In the genomic region with DNA sequence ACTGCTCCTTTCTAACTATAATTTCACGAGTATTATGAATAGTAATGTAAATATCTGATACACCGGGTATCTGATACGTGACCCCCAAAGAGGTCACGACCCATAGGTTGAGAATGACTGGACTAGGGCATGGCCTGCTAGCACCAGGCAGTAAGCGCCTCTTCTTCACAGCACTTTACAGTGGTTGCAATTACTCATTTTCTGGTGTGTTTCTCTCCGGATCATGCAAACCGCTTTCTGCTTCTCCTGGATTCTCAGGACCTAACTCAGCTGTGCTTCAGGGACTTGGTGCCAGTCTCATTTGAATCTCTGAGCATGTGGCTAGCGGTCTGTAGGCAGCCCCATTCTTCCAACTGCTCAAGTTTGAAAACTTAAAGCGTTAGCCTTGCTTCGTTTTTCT, we compare ENCODE assay signal across 15 mouse cellular contexts.
"Had no signal": no experiment of that assay in that cellular context is flagged by ENCODE, and none has a peak within 500 bp of the region (broad histone marks: within the 10 kb centered on the region; RNA-seq: fewer than 3 reads in every experiment).

No protein-coding gene starts in this region.

- DNase-seq: retina, postnatal 1 day; right cerebral cortex, adult 18-20 months; right cerebral cortex, postnatal 14 days; right cerebral cortex, postnatal 4 days; spleen, adult 18-20 months; thymus, adult 18-20 months; thymus, adult 2 months; thymus, postnatal 14 days; thymus, postnatal 25 days; thymus, postnatal 36 days had no signal

- H3K27me3 ChIP-seq: neural tube, embryonic 12.5 days; neural tube, embryonic 13.5 days; neural tube, embryonic 15.5 days; stomach, embryonic 15.5 days had no signal

- H3K4me3 ChIP-seq: neural tube, embryonic 12.5 days; neural tube, embryonic 13.5 days; neural tube, embryonic 15.5 days; stomach, embryonic 15.5 days had no signal

- H3K9ac ChIP-seq: neural tube, embryonic 12.5 days; neural tube, embryonic 13.5 days; neural tube, embryonic 15.5 days; stomach, embryonic 15.5 days had no signal

- H3K9me3 ChIP-seq: neural tube, embryonic 12.5 days; neural tube, embryonic 13.5 days; neural tube, embryonic 15.5 days; stomach, embryonic 15.5 days had no signal

- H3K36me3 ChIP-seq: neural tube, embryonic 12.5 days; neural tube, embryonic 13.5 days had no signal

- H3K4me1 ChIP-seq: neural tube, embryonic 12.5 days; neural tube, embryonic 13.5 days; neural tube, embryonic 15.5 days; stomach, embryonic 15.5 days had no signal

- H3K4me2 ChIP-seq: neural tube, embryonic 12.5 days; neural tube, embryonic 13.5 days; neural tube, embryonic 15.5 days; stomach, embryonic 15.5 days had no signal

- H3K27ac ChIP-seq: neural tube, embryonic 12.5 days; neural tube, embryonic 13.5 days; neural tube, embryonic 15.5 days; stomach, embryonic 15.5 days; stomach, postnatal 0 days had no signal
